Mouse (Mus musculus) spleen, adult 2 months (tissue): ENCODE measurements at regions not wholly inside any gene's neighbourhood (a gene's known extent, or its start where the extent isn't known, plus 50 kb on each side); places are given as distances from the start of the nearest gene placed in this dataset.

Experiments
- DNase-seq, 2 experiments: peaks; one replicate each; pipeline versions ENCODE4 v3.0.0 to v3.0.0-alpha.2; 2012 to 2021; ENCODE audit warnings: low spot score in 2 of 2, low read depth in 1 of 2
- H3K27ac ChIP-seq: fragments of 200-500 bp; 2 replicates; pipeline ENCODE4 v1.5.1; 2012; ENCODE audit warnings: low read length, inconsistent platforms; ENCODE audit not compliant: insufficient read depth
- H3K27me3 ChIP-seq: fragments of 200-500 bp; 2 replicates; pipeline ENCODE4 v1.6.1; 2012; ENCODE audit warnings: mild to moderate bottlenecking, moderate library complexity, low read length, inconsistent platforms; ENCODE audit not compliant: control insufficient read depth, insufficient read depth
- H3K36me3 ChIP-seq: fragments of 200-500 bp; 2 replicates; pipeline ENCODE4 v1.6.1; 2012; ENCODE audit warnings: mild to moderate bottlenecking, low read length, inconsistent platforms; ENCODE audit not compliant: control insufficient read depth, insufficient read depth
- H3K4me1 ChIP-seq: fragments of 200-500 bp; 2 replicates; pipeline ENCODE4 v1.6.1; 2011; ENCODE audit warnings: inconsistent platforms; ENCODE audit not compliant: control insufficient read depth, insufficient read depth, insufficient read length
- H3K4me3 ChIP-seq: fragments of 200-500 bp; 2 replicates; pipeline ENCODE4 v1.5.1; 2011; ENCODE audit warnings: mild to moderate bottlenecking, inconsistent platforms; ENCODE audit not compliant: insufficient read depth, insufficient read length; ENCODE audit errors: extremely low read depth
- CTCF ChIP-seq: fragments of 200-500 bp; IDR thresholded peaks from 2 replicates; pipeline ENCODE4 v1.5.1; 2011; ENCODE audit warnings: mild to moderate bottlenecking, inconsistent platforms; ENCODE audit not compliant: insufficient read depth, insufficient read length, insufficient replicate concordance; ENCODE audit errors: extremely low read depth
- POLR2A ChIP-seq: fragments of 200-500 bp; IDR thresholded peaks from 2 replicates; pipeline ENCODE4 v1.6.1; 2011; ENCODE audit warnings: low read depth, low read length, inconsistent platforms
- WGBS: fragments of 180-500 bp; shearing (Covaris S2); methylation state at CpG from one replicate; pipeline ENCODE4 v1.1.7; 2018; 5-methylcytosine and 5-hydroxymethylcytosine counted together

GRCm38 (mm10) chr15:67571614-67572013, 1070.9 kb upstream of the Lrrc6 start:
- Histone ChIP-seq H3K27ac (no peak overlapping the region), H3K4me3 (no peak overlapping the region), H3K36me3 (no peaks in the 10 kb centered on the region), H3K27me3 (no peaks in the 10 kb centered on the region), H3K4me1 (no peaks in the 10 kb centered on the region)
- TF ChIP-seq POLR2A (no peak), CTCF (no peak)
- no peak for DNase-seq
- WGBS = 71% methylated on average over 1 of the region's 1 CpGs

- no peak for DNase-seq
- WGBS = 86% methylated on average over 1 of the region's 1 CpGs
- Histone ChIP-seq H3K4me3 (no peak overlapping the region), H3K27ac (no peak overlapping the region), H3K36me3 (no peaks in the 10 kb centered on the region), H3K27me3 (no peaks in the 10 kb centered on the region), H3K4me1 (no peaks in the 10 kb centered on the region)
- TF ChIP-seq POLR2A (no peak), CTCF (no peak)
Observed at GRCm38 (mm10) chr15:67557304-67557703, 1056.6 kb upstream of the Lrrc6 start.

GRCm38 (mm10) chr15:67551911-67552310, 1051.2 kb upstream of the Lrrc6 start:
- no peak for DNase-seq
- H3K27me3 ChIP-seq = no peaks in the 10 kb centered on the region
- WGBS = 58% methylated on average over 2 of the region's 2 CpGs
- H3K36me3 ChIP-seq = no peaks in the 10 kb centered on the region
- H3K27ac ChIP-seq = no peak overlapping the region
- TF ChIP-seq CTCF (no peak), POLR2A (no peak)
- no peak overlapping the region for H3K4me3 ChIP-seq
- no peaks in the 10 kb centered on the region for H3K4me1 ChIP-seq

GRCm38 (mm10) chr15:67546896-67547400, 1046.2 kb upstream of the Lrrc6 start:
- no peaks in the 10 kb centered on the region for H3K4me1 ChIP-seq
- no peak overlapping the region for H3K27ac ChIP-seq
- no peaks in the 10 kb centered on the region for H3K36me3 ChIP-seq
- WGBS = 86% methylated on average over 1 of the region's 1 CpGs
- TF ChIP-seq CTCF (no peak), POLR2A (no peak)
- H3K27me3 ChIP-seq = no peaks in the 10 kb centered on the region
- no peak overlapping the region for H3K4me3 ChIP-seq
- no peak for DNase-seq

- WGBS = 78% methylated on average over 6 of the region's 6 CpGs
- TF ChIP-seq CTCF = no peak
- no peak for TF ChIP-seq POLR2A
Observed at GRCm38 (mm10) chr15:67545745-67546144, 1045.0 kb upstream of the Lrrc6 start.

GRCm38 (mm10) chr15:67513722-67514121, 1013.0 kb upstream of the Lrrc6 start:
- Histone ChIP-seq H3K27ac (no peak overlapping the region), H3K36me3 (no peaks in the 10 kb centered on the region), H3K4me1 (no peaks in the 10 kb centered on the region), H3K27me3 (no peaks in the 10 kb centered on the region), H3K4me3 (no peak overlapping the region)
- no peak for TF ChIP-seq CTCF
- TF ChIP-seq POLR2A = no peak
- DNase-seq = no peak

More at GRCm38 (mm10) chr15:67545745-67546144, 1045.0 kb upstream of the Lrrc6 start:
- Histone ChIP-seq H3K27me3 (no peaks in the 10 kb centered on the region), H3K4me3 (no peak overlapping the region), H3K27ac (no peak overlapping the region), H3K36me3 (no peaks in the 10 kb centered on the region), H3K4me1 (no peaks in the 10 kb centered on the region)
- DNase-seq = no peak

GRCm38 (mm10) chr15:67495001-67495658, 994.4 kb upstream of the Lrrc6 start:
- Histone ChIP-seq H3K4me3 (no peak overlapping the region), H3K4me1 (no peaks in the 10 kb centered on the region), H3K27me3 (no peaks in the 10 kb centered on the region), H3K27ac (no peak overlapping the region), H3K36me3 (no peaks in the 10 kb centered on the region)
- no peak for TF ChIP-seq POLR2A
- no peak for TF ChIP-seq CTCF
- DNase-seq = no peak
- 94% methylated on average over 7 of the region's 7 CpGs for WGBS
